ENCODE assay signal across 19 mouse cellular contexts in the genomic region with DNA sequence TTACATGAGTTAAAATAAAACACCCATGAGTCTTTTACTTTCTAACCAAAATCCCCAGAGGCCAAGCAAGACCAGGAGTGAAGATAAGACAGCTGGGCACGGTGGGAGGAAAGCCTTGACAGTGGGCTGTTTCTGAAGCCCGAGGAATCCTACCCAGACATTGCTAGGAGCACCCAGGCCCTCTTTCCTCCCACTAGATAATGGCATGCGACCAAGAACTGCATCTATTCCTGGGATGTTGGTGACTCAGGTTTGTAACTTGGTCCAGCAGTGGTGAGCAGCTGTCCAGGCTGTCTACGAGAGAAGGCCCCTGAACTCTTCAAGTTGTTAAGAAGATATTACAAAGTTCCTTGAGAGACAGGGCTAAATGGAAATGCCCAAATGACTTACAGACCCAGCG.
DNase-seq lines count a peak whose midpoint lies in the region.
"Had no signal": no experiment of that assay in that cellular context is flagged by ENCODE, and none has a peak within 500 bp of the region (broad histone marks: within the 10 kb centered on the region; RNA-seq: fewer than 3 reads in every experiment).

No protein-coding gene starts in this region.

- DNase-seq in gastrocnemius, adult 18-20 months (ENCODE audit: low spot score), result peak; percentile 34
- DNase-seq in gastrocnemius, adult 8-10 months (ENCODE audit: low spot score in 2 of 2), result no peak
- DNase-seq in right cerebral cortex, adult 18-20 months, result peak; percentile 71
- no peak for DNase-seq in right cerebral cortex, postnatal 14 days
- DNase-seq in brain, adult 2 months (ENCODE audit: low read depth, low spot score), result peak; percentile 67
- peak; percentile 21 to 25 for DNase-seq in right cerebral cortex, postnatal 36 days (ENCODE audit: low spot score in 2 of 2)
- no peak for DNase-seq in adrenal gland, postnatal 36 days
- DNase-seq: adrenal gland, adult 2 months; B cell, adult 2 months; cerebellum, adult 18-20 months; cerebellum, postnatal 14 days; forebrain, postnatal 0 days; heart, adult 18-20 months; heart, postnatal 14 days; kidney, postnatal 36 days; layer of hippocampus, postnatal 36 days; lung, adult 18-20 months; lung, postnatal 10 days; thymus, postnatal 25 days had no signal

Comparison
In these comparisons a context has a peak if more than half of its experiments do, and no peak if none do; other contexts are left out.
1. DNase-seq: peak in gastrocnemius, adult 18-20 months (single experiment), right cerebral cortex, adult 18-20 months (single experiment), brain, adult 2 months (single experiment) and right cerebral cortex, postnatal 36 days (2 of 2); none in gastrocnemius, adult 8-10 months (0 of 2), right cerebral cortex, postnatal 14 days (single experiment) and adrenal gland, postnatal 36 days (0 of 2).